Mouse (Mus musculus) spleen, adult 2 months (tissue): ENCODE measurements around the gene Zmiz1. TPM values are rescaled to one million over a fixed set of nuclear protein-coding genes. Genes with fewer than 3 reads are reported as not detected.
A peak's percentile ranks its signal among the peaks of the same experiment; 100 is the strongest.

ENCODE experiments used
- DNase-seq, 2 experiments: peaks; one replicate each; pipeline versions ENCODE4 v3.0.0 to v3.0.0-alpha.2; 2012 to 2021; ENCODE audit warnings: low spot score in 2 of 2, low read depth in 1 of 2
- H3K27ac ChIP-seq: fragments of 200-500 bp; 2 replicates; pipeline ENCODE4 v1.5.1; 2012; ENCODE audit warnings: low read length, inconsistent platforms; ENCODE audit not compliant: insufficient read depth
- H3K27me3 ChIP-seq: fragments of 200-500 bp; 2 replicates; pipeline ENCODE4 v1.6.1; 2012; ENCODE audit warnings: mild to moderate bottlenecking, moderate library complexity, low read length, inconsistent platforms; ENCODE audit not compliant: control insufficient read depth, insufficient read depth
- H3K36me3 ChIP-seq: fragments of 200-500 bp; 2 replicates; pipeline ENCODE4 v1.6.1; 2012; ENCODE audit warnings: mild to moderate bottlenecking, low read length, inconsistent platforms; ENCODE audit not compliant: control insufficient read depth, insufficient read depth
- H3K4me1 ChIP-seq: fragments of 200-500 bp; 2 replicates; pipeline ENCODE4 v1.6.1; 2011; ENCODE audit warnings: inconsistent platforms; ENCODE audit not compliant: control insufficient read depth, insufficient read depth, insufficient read length
- H3K4me3 ChIP-seq: fragments of 200-500 bp; 2 replicates; pipeline ENCODE4 v1.5.1; 2011; ENCODE audit warnings: mild to moderate bottlenecking, inconsistent platforms; ENCODE audit not compliant: insufficient read depth, insufficient read length; ENCODE audit errors: extremely low read depth
- CTCF ChIP-seq: fragments of 200-500 bp; IDR thresholded peaks from 2 replicates; pipeline ENCODE4 v1.5.1; 2011; ENCODE audit warnings: mild to moderate bottlenecking, inconsistent platforms; ENCODE audit not compliant: insufficient read depth, insufficient read length, insufficient replicate concordance; ENCODE audit errors: extremely low read depth
- POLR2A ChIP-seq: fragments of 200-500 bp; IDR thresholded peaks from 2 replicates; pipeline ENCODE4 v1.6.1; 2011; ENCODE audit warnings: low read depth, low read length, inconsistent platforms
- WGBS: fragments of 180-500 bp; shearing (Covaris S2); methylation state at CpG from one replicate; pipeline ENCODE4 v1.1.7; 2018; 5-methylcytosine and 5-hydroxymethylcytosine counted together
- polyA plus RNA-seq: library from polyadenylated mRNA; depleted of rRNA; stranded (reverse); fragments of >200 nt; gene quantifications from 2 replicates; pipeline ENCODE4 v1.2.3, GENCODE M21; 2012

The Zmiz1 gene
- polyA plus RNA-seq, 1 experiment: 48.5 TPM

- peak in 1 of 2 experiments; percentile 47 for DNase-seq
- TF ChIP-seq POLR2A: no peak
- peak; percentile 57; the same call in 1 of the 2 replicates for TF ChIP-seq CTCF
- Histone ChIP-seq H3K4me3 (no peak overlapping the region), H3K4me1 (no peaks in the 10 kb centered on the region), H3K27ac (peak overlapping the region; percentile 12; the same call in 1 of the 2 replicates), H3K27me3 (no peaks in the 10 kb centered on the region), H3K36me3 (no peaks in the 10 kb centered on the region)
- WGBS: 22% methylated on average over 5 of the region's 5 CpGs
Observed at GRCm38 (mm10) chr14:25707691-25708181, 248.8 kb downstream of the Zmiz1 start.

DNA sequence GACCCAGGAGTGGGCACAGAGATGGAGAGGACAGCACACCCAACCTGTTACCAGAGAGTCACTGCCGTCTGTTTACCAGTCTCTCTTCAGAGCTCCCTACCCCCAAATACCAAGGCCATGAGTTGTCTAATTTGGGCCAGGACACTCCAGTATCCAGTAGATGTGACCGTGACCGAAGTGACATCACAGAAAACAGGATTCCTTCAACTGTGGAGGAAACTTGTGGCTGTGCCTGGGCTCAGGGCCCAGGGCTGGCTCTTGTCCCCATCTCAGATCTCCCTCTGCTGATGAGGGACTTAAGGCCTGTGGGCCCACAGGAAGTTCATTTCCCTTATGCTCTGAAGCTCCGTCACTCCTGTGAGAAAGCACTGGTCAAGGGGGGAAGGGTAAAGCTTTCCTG lies 249.5 kb downstream of the Zmiz1 start:
- Histone ChIP-seq H3K27ac (peak overlapping the region; percentile 12; the same call in 1 of the 2 replicates), H3K36me3 (no peaks in the 10 kb centered on the region), H3K4me3 (no peak overlapping the region), H3K27me3 (no peaks in the 10 kb centered on the region), H3K4me1 (no peaks in the 10 kb centered on the region)
- WGBS: 47% methylated on average over 4 of the region's 4 CpGs
- DNase-seq: no peak
- TF ChIP-seq POLR2A: no peak
- TF ChIP-seq CTCF: no peak

DNA sequence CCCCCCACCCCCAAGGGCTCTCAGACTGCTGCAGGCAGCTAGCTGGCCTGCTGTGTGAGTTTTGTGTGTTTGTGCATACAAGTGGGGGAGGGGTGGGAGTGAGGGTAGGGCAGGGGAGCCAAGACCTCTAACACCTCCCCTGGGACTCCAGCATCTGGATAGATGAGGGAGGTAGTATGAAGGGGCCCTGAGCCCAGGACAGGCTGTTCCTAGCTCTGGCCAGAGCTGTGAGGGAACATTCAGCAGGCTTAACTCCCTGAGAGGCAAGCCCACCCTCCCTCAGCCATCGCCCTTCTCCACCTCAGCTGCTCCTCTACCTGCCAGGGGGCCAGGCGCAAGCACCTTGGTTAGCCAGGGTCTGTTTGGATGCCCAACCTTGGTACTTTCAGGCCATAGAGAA lies 249.9 kb downstream of the Zmiz1 start:
- Histone ChIP-seq H3K36me3 (no peaks in the 10 kb centered on the region), H3K27ac (no peak overlapping the region)

DNA sequence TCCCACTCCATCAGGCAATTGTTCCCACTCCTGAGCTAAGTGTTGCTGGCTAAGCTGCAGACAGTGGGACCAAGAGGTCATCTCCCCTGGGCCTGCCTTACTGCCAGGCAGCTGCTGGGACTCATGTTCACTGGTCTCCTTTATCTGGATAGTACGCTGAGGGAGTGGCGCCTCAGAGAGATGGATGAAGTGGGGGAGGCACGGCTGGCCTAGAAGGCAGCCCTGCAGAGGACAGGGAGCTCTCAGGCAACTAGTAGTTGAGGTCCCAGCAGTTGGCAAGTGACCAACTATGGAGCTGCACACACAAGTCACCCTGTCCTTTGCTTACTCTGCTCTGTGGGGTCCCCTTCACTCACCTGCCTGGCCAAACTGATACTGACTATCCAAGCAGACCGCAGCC lies 251.1 kb downstream of the Zmiz1 start:
- no peak overlapping the region for H3K27ac ChIP-seq

More for the DNA sequence above, 249.9 kb downstream of the Zmiz1 start:
- H3K4me3 ChIP-seq: no peak overlapping the region
- no peak for DNase-seq
- 91% methylated on average over 2 of the region's 2 CpGs for WGBS
- no peak for TF ChIP-seq CTCF
- H3K27me3 ChIP-seq: no peaks in the 10 kb centered on the region
- no peaks in the 10 kb centered on the region for H3K4me1 ChIP-seq

GRCm38 (mm10) chr14:25710681-25711080 lies 251.7 kb downstream of the Zmiz1 start:
- Histone ChIP-seq H3K27me3 (no peaks in the 10 kb centered on the region), H3K4me1 (no peaks in the 10 kb centered on the region), H3K27ac (no peak overlapping the region), H3K4me3 (no peak overlapping the region), H3K36me3 (0 out of 2 replicates have a peak, but pooled peaks cover 2% of the 10 kb centered on the region)
- DNase-seq: no peak
- WGBS: 93% methylated on average over 4 of the region's 4 CpGs
- TF ChIP-seq CTCF (no peak), POLR2A (no peak)

More for the DNA sequence above, 251.1 kb downstream of the Zmiz1 start:
- WGBS: 83% methylated on average over 4 of the region's 4 CpGs
- Histone ChIP-seq H3K36me3 (0 out of 2 replicates have a peak, but pooled peaks cover 2% of the 10 kb centered on the region), H3K4me1 (no peaks in the 10 kb centered on the region), H3K4me3 (no peak overlapping the region), H3K27me3 (no peaks in the 10 kb centered on the region)
- no peak for TF ChIP-seq POLR2A
- TF ChIP-seq CTCF: no peak
- no peak for DNase-seq

DNA sequence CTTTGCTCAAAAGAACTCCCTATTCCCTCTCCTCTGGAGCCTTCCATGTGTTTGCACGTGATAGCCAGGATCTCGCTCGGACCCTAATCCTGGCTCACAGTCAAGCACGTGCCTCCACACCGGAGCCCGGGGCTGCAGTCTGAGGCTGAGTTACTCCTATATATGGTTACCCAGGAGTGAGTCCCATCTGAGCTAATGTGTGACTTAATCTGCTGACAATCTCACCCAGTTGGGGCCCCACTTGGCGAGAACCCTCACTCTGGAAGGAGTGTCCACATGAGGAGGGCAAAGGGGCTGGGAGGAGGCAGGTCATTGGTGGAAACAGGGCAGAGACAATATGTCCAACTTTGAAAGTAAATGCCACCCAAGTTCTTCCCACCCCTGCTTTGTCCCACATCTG lies 252.2 kb downstream of the Zmiz1 start:
- H3K27me3 ChIP-seq: no peaks in the 10 kb centered on the region
- no peak overlapping the region for H3K27ac ChIP-seq
- no peak overlapping the region for H3K4me3 ChIP-seq
- H3K4me1 ChIP-seq: no peaks in the 10 kb centered on the region
- H3K36me3 ChIP-seq: 0 out of 2 replicates have a peak, but pooled peaks cover 2% of the 10 kb centered on the region
- WGBS: 91% methylated on average over 7 of the region's 7 CpGs
- no peak for DNase-seq
- TF ChIP-seq CTCF (no peak), POLR2A (no peak)

DNA sequence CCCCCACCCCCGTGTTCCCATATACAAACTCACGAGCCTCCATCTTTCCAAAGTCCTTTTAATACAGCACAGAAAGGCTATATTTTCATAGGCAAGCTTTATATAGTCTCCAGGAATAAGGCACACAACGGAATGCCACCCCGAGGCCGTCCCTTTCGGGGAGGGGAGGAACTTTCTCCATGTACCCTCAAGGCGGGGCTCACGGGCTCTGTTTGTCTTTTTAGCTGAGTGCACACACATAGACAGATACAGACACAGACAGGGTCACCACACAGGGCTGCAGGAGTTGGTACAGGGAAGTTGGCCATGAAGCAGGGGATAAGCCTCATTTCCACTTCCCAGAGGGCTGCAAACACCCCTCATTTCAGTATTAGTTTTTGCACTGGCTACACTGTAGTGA lies 252.6 kb downstream of the Zmiz1 start:
- Histone ChIP-seq H3K27me3 (no peaks in the 10 kb centered on the region), H3K4me1 (no peaks in the 10 kb centered on the region), H3K4me3 (no peak overlapping the region), H3K27ac (no peak overlapping the region), H3K36me3 (0 out of 2 replicates have a peak, but pooled peaks cover 2% of the 10 kb centered on the region)
- TF ChIP-seq CTCF (no peak), POLR2A (no peak)
- WGBS: 87% methylated on average over 8 of the region's 8 CpGs
- DNase-seq: no peak
